ENCODE assay signal across 12 mouse cellular contexts in genomic region chr2:172727576-172727975, GRCm38 (mm10).
DNase-seq lines count a peak whose midpoint lies in the region; ATAC-seq lines count a peak whose summit lies in the region.
"Had no signal": no experiment of that assay in that cellular context is flagged by ENCODE, and none has a peak within 500 bp of the region (broad histone marks: within the 10 kb centered on the region; RNA-seq: fewer than 3 reads in every experiment).

No protein-coding gene starts in this region.

- no peak overlapping the region for H3K27ac ChIP-seq in midbrain, embryonic 11.5 days (ENCODE audit: low read depth, low read length)
- H3K27ac ChIP-seq in midbrain, embryonic 16.5 days (ENCODE audit: low read length): no peak overlapping the region
- H3K27ac ChIP-seq in forebrain, embryonic 15.5 days (replicated peaks): peak overlapping the region; percentile 62
- H3K27ac ChIP-seq in limb, embryonic 15.5 days: no peak overlapping the region
- H3K27ac ChIP-seq: intestine, embryonic 15.5 days; macrophage had no signal

- peak overlapping the region; percentile 48 for H3K4me2 ChIP-seq in midbrain, embryonic 11.5 days
- H3K4me2 ChIP-seq in midbrain, embryonic 16.5 days (ENCODE audit: low read length): no peak overlapping the region
- H3K4me2 ChIP-seq in forebrain, embryonic 15.5 days (replicated peaks): peak overlapping the region; percentile 93
- peak overlapping the region; percentile 90; the same call in 1 of the 2 replicates for H3K4me2 ChIP-seq in limb, embryonic 15.5 days

- H3K4me1 ChIP-seq in midbrain, embryonic 11.5 days (ENCODE audit: control insufficient read depth, insufficient read depth, low read length): peaks cover 29% of the 10 kb centered on the region
- peaks cover 8% of the 10 kb centered on the region for H3K4me1 ChIP-seq in midbrain, embryonic 16.5 days (ENCODE audit: control insufficient read depth, insufficient read depth, low read length)
- H3K4me1 ChIP-seq in forebrain, embryonic 15.5 days: peaks cover 49% of the 10 kb centered on the region
- peaks cover 25% of the 10 kb centered on the region for H3K4me1 ChIP-seq in limb, embryonic 15.5 days

- 11% methylated on average over 10 of the region's 10 CpGs for WGBS in midbrain, embryonic 11.5 days
- WGBS in midbrain, embryonic 16.5 days: 6% methylated on average over 10 of the region's 10 CpGs
- 6% methylated on average over 10 of the region's 10 CpGs for WGBS in forebrain, embryonic 15.5 days
- 21% methylated on average over 10 of the region's 10 CpGs for WGBS in limb, embryonic 15.5 days

- no peaks in the 10 kb centered on the region for H3K9me3 ChIP-seq in midbrain, embryonic 11.5 days (ENCODE audit: control insufficient read depth, low read length)
- H3K9me3 ChIP-seq in midbrain, embryonic 16.5 days (replicated peaks; ENCODE audit: control insufficient read depth, low read length, poor library complexity, severe bottlenecking): no peaks in the 10 kb centered on the region
- no peaks in the 10 kb centered on the region for H3K9me3 ChIP-seq in forebrain, embryonic 15.5 days
- no peaks in the 10 kb centered on the region for H3K9me3 ChIP-seq in limb, embryonic 15.5 days
- H3K9me3 ChIP-seq: heart, embryonic 10.5 days; intestine, embryonic 15.5 days had no signal

- peaks cover 78% of the 10 kb centered on the region for H3K27me3 ChIP-seq in midbrain, embryonic 11.5 days (ENCODE audit: control insufficient read depth, insufficient read depth, low read length)
- H3K27me3 ChIP-seq in midbrain, embryonic 16.5 days (ENCODE audit: control insufficient read depth, insufficient read depth, low read depth, low read length): peaks cover 37% of the 10 kb centered on the region
- H3K27me3 ChIP-seq in forebrain, embryonic 15.5 days: peaks cover 22% of the 10 kb centered on the region; the same call in 1 of the 2 replicates
- peaks cover 55% of the 10 kb centered on the region for H3K27me3 ChIP-seq in limb, embryonic 15.5 days

- ATAC-seq in midbrain, embryonic 11.5 days (ENCODE audit: low FRiP score): no peak
- no peak for ATAC-seq in midbrain, embryonic 16.5 days
- no peak for ATAC-seq in forebrain, embryonic 15.5 days (replicated peaks)
- no peak for ATAC-seq in limb, embryonic 15.5 days (ENCODE audit: insufficient number of reproducible peaks, low FRiP score, low TSS enrichment, low read depth)
- ATAC-seq: Patski had no signal

- DNase-seq in midbrain, embryonic 11.5 days (ENCODE audit: low spot score, missing footprints): peak; percentile 91
- no peak for DNase-seq in left cerebral cortex, adult 8-10 months (ENCODE audit: low spot score in 2 of 2)
- no peak for DNase-seq in ovary, postnatal 10 days (ENCODE audit: low spot score)
- DNase-seq in c-Kit-positive CD71-positive TER-119-positive erythroid progenitor cells, embryonic 14.5 days (ENCODE audit: low spot score): no peak
- DNase-seq in kidney, postnatal 14 days: no peak

- no peaks in the 10 kb centered on the region for H3K36me3 ChIP-seq in midbrain, embryonic 11.5 days (ENCODE audit: control insufficient read depth, insufficient read depth, low read length)
- no peaks in the 10 kb centered on the region for H3K36me3 ChIP-seq in midbrain, embryonic 16.5 days (ENCODE audit: control insufficient read depth, insufficient read depth, low read length)
- H3K36me3 ChIP-seq in forebrain, embryonic 15.5 days: no peaks in the 10 kb centered on the region
- no peaks in the 10 kb centered on the region for H3K36me3 ChIP-seq in limb, embryonic 15.5 days
- H3K36me3 ChIP-seq: heart, embryonic 10.5 days; intestine, embryonic 15.5 days had no signal

- 0 out of 2 replicates have a peak overlapping the region, but pooled peaks have one; percentile 10 for H3K9ac ChIP-seq in midbrain, embryonic 11.5 days (ENCODE audit: low read length)
- no peak overlapping the region for H3K9ac ChIP-seq in midbrain, embryonic 16.5 days (ENCODE audit: low read depth, low read length)
- H3K9ac ChIP-seq in forebrain, embryonic 15.5 days (replicated peaks): no peak overlapping the region
- no peak overlapping the region for H3K9ac ChIP-seq in limb, embryonic 15.5 days

- 0 out of 2 replicates have a peak overlapping the region, but pooled peaks have one; percentile 24 for H3K4me3 ChIP-seq in midbrain, embryonic 11.5 days (ENCODE audit: low read depth, low read length)
- H3K4me3 ChIP-seq in midbrain, embryonic 16.5 days (ENCODE audit: low read depth, low read length): no peak overlapping the region
- 0 out of 2 replicates have a peak overlapping the region, but pooled peaks have one; percentile 43 for H3K4me3 ChIP-seq in forebrain, embryonic 15.5 days
- no peak overlapping the region for H3K4me3 ChIP-seq in limb, embryonic 15.5 days

Comparison
In these comparisons a context has a peak if more than half of its experiments do, and no peak if none do; other contexts are left out.
1. H3K4me3 ChIP-seq: peak in midbrain, embryonic 11.5 days (single experiment) and forebrain, embryonic 15.5 days (single experiment); none in midbrain, embryonic 16.5 days (single experiment) and limb, embryonic 15.5 days (single experiment).